Mouse (Mus musculus) left cerebral cortex, adult 9 months (tissue): ENCODE results near the gene Zfp113.

ENCODE experiments used
- DNase-seq, 2 experiments: peaks; one replicate each; pipeline ENCODE4 v3.0.0; 2022; ENCODE audit warnings: low spot score in 2 of 2

The Zfp113 gene

DNA sequence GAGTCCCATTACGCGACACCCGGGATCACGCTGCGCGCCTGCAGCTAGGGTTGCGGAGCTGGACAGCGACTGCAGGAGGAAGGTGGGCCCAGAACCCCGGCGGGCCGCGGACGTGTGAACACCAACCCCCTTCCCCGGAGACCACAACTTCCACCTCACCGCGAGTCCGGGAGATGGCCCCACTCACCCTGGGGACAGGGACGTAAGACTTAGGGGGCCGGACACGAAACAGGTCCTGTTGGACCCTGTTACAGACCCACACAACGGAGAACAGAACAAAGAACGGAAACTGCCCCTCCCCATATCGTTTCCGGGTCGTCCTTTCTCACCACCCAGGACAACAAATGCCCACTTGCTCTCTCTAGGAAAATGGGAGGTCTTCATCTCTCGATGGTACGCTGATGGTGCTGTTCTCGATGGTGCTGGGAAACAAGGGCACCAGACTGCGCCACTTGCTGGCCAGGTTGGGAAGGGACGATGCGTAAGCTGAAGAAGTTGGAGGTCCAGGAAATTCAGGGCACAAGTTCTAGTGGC, at the start of gene Zfp113:
TSS of gene Zfp113 (minus strand) at position 302 of the 534 bp plus-strand sequence.
- DNase-seq: peak; percentile 88 to 95

DNA sequence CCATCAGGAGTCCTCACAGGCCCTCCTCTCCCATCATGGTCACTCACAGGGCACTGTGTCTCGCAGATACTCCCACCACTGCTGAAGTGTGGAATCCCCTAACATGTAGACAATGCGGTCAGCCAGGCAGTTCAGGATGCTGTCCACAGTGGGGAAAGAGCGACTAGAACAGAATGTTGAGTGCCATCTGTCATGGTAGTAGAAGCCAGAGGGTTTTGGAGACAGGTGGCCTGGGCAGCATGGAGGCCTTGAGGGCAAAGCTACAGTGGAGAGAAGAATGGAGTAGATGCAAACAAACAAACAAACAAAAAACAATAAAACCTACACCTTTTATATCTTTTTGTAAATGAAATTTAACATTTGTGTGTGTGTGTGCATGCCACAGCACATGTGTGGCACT, 46.5 kb upstream of the Zfp113 start:
- no peak for DNase-seq

DNA sequence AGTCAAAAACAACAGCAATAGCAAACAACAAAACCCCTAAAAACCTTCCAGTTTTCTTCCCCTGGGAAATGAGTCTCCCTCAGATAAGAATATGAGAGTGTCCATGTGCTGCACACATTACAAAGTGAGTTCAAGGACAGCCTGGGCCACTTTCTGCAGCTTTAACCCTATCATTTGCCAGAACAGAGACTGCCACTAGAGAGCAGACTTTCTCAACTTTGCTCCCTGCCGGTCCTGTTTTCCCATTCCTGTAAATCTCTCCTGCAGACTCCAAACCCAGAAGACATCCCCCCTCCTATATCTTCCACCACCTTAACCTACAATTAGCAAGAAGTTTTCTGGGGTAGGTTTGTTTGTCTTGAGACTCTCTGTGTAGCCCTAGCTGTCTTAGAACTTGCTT, 44.0 kb upstream of the Zfp113 start:
- no peak for DNase-seq

DNA sequence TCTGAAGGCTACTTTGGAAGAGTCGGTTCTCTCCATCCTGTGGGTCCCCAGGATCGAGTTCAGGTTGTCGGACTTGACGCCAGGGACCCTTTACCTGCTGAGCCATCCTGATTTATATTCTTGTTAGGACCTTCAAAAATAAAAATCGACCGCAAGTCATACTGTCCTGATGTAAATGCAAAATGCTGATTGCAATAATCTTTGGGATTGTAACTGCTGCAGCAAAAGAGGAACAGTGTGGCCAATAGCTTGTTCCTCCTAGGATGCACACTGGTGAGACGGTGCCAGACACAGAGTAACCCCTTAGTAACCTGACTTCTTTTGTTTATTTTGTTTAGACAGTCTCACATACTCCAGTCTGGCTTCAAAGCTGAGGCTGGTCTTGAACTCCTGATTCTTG, 39.9 kb upstream of the Zfp113 start:
- no peak for DNase-seq

DNA sequence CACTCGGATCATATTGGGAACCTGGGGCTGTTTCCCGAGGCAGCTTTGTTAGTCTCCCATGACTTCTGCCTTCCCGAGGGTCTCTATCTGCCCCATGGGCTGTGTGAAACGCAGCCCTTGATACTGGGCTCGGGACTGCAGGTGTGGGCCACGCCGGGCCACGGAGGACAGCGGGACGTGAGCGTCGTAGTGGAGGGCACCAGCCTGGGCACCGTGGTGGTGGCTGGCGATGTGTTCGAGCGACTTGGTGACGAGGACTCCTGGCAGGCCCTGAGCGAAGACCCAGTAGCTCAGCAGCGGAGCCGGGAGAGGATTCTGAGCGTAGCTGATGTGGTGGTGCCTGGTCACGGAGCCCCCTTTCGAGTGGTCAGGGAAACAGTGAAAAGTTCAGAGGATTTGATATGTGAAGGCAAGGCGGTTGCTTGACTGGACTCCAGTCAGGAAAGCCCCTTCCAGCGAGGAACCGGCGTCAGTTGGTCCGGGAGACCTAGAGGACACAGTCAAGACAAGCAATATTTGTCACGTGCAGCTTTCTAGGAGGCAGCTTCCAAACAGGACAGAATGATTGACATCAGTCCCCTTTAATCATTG, 39.3 kb upstream of the Zfp113 start:
- DNase-seq: peak in 1 of 2 experiments; percentile 17

DNA sequence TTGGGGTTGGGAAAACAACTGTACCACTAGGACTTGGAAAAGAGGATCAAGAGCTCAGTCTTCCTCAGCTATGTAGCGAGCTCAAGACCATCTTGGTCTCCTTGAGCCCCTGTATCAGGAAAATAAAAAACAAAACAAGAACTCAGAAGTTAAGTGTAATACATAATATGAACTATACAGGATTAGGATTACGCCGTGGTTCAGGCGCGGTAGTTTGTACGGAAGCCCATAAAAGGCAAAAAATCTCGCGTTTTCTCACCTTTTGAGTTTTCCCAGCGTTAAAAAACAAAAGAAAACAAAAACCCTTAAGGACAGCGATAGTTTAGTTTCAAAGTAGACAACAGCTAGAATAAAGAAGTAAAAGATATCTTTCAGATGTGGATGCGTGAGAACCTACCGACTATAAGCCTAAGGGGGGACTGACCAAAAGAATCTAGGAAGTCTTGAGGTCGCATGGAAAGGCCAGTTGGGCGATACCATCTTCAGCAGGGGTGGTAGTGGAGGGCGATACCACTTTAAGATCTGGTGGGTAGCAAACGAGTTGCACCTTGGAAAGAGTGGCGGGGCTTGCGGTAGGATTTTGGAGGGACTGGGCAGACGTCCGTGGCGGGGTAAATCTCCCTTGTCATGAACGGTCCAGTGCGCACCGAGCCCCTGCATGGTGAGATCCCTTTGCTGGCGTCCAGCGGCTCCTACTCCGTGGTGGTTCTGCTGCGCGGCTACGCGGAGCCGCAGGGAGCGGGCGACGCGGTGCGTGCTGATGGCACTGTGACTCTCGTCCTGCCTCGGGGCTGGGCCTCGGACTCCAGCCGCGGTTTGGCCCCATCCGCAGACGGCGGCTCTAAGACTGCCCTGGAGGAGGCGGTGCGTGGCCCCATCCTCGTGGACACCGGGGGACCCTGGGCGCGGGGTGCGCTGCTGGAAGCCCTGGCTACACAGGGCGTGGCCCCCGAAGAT, 38.5 kb upstream of the Zfp113 start, which contains the start of gene Mblac1:
TSS of gene Mblac1 (plus strand) at position 544 of the 957 bp plus-strand sequence.
- peak; percentile 59 to 89 for DNase-seq

DNA sequence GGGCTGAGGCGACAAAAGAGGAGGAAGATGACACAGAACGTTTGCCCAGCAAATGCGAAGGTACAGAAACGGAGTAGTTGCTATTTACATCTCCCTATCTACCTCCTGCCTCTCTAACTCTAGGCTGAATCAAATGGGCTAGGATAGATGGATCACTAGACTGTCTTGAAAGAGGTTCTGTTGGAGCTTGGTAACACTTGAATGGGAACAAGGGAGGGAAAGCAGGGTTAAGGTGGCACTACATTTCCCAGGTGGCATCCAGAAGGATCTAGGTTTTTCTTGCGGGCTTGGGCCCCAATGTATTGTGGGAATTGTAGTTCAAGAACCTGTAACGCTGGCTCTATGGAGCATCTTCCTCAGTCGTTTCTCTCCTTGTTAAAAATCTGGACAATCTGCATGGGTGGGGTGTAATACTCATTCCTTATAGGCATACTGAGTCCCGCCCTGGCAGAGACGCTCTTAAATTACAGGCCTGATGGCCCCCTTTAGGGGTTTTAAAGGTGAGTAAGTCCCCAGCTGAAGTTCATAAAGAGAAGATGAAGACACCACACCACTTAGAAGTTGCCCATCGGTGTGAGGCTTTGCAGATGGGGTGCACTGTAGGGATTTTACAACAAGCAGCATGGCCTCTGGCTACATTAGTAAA, 32.2 kb upstream of the Zfp113 start:
- DNase-seq: peak in 1 of 2 experiments; percentile 82

DNA sequence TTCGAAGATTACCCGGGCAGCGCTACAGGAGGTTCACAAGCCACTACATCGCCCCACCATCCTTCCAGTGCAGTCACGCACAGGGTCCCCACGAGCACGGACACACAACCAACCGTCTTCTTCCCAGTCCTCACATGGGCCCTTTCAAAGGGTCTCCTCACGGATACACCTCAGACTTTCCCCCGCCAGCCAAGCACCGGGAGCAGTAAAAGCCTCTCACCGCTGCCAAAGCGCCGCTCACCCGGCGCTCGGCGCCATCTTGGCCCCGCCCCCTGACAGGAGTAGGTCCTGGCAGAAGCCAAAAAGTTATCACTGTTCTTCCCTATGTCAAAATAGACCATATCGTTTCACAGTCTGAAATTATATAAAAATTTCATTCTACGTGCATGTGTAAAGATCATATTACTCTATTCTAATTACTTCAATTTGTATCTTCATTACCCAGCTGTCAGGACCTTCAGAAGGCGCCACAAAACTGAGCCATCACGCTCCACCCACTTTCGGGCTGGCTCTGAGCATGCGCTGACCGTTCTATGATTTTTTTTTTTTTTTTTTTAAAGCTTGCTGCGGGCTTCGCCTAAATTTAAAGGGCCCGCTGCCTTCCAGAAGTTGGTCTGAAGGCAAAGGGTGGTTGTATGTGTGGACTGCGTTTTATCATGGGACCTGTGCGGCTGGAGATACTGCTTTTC, 31.6 kb upstream of the Zfp113 start, which contains the start of the genes Taf6 and Cnpy4:
TSS of gene Taf6 (minus strand) at position 502 of the 689 bp plus-strand sequence.
TSS of gene Cnpy4 (plus strand) at position 536 of the 689 bp plus-strand sequence.
- peak in 1 of 2 experiments; percentile 79 for DNase-seq

DNA sequence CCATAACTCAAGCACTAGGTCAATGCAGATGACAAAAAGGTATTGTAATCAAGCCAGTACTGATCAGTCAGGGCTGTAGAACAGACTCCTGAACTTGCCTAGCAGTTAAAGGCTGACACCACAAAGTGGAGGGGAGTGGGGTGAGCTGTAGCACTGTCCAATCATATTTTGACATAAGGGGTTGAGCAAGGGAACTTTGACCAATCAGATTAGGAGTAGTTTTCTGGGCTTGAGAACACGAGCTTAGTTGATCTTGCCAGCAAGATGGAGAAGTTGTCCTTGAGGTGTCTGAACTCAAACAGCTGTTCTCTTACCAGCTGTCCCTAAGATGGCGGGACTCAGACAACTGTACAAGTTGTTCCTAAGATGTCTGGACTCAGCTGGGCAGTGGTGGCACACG, 17.7 kb upstream of the Zfp113 start:
- no peak for DNase-seq

DNA sequence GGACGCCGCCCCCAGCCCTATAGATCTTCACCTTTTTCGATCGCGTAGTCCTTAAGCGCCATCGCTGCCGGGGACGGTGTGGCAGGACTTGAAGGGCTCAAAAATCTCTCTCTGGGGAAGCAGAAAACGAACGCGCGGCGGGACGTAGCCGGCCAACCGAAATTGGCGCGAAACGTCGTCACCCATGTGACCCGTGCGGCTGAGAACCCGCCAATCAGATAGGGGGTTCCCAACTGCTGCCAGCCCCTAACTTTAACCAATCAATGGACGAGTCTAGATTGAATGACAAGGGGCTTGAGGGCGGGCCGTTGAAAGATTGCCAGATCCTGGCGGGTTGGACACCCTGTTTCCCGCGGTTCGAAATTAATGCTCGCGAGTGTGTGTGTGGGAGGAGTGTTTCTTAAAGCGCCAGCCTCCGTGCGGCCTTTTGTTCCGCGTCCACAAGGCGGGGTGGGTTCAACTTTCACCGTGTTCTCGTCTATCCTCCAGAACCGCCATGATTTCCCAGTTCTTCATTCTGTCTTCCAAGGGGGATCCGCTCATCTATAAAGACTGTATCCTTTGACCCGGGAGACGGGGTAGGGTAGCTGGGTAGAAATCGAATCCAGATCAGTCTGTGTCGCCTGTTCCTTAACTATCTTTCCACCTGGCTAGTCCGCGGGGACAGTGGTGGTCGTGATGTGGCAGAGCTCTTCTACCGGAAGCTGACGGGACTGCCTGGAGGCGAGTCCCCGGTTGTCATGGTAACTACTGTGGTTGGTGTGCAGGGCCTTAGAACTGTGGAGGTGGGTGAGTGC, 16.3 kb upstream of the Zfp113 start, which contains the start of the genes Ap4m1 and Mcm7:
TSS of gene Ap4m1 (plus strand) at position 308 of the 797 bp plus-strand sequence.
TSS of gene Mcm7 (minus strand) at position 728 of the 797 bp plus-strand sequence.
- DNase-seq: peak; percentile 94 to 99

DNA sequence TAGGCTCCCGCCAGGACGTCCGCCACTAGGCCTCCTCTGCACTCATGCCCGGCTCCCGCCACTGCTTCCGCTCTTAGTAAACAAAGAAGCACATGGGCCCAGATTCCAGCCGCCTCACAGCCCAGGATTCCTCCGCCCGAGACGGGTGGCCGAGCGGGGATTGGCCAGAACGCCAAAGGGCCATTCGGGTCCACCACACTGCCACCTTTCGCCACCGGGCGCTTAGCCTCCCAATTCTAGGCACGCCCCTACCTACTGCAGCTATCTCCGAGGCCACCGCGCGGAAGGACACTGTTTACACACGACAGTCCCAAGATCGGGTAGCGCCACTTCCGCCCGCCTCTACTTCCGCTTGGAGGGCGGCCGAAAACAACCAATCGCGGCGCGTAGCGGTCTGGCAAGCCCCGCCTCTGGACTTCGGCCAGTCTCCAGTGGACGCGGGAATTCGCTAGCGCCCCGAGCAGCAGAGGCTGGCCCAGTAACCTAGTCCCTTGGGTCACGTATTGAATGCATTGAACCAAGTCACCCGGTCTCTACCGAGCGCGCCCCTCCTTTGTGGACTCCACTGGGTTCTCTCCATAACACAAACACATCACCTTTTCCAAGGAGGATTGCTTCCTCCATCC, 15.5 kb upstream of the Zfp113 start:
- peak; percentile 84 to 95 for DNase-seq

DNA sequence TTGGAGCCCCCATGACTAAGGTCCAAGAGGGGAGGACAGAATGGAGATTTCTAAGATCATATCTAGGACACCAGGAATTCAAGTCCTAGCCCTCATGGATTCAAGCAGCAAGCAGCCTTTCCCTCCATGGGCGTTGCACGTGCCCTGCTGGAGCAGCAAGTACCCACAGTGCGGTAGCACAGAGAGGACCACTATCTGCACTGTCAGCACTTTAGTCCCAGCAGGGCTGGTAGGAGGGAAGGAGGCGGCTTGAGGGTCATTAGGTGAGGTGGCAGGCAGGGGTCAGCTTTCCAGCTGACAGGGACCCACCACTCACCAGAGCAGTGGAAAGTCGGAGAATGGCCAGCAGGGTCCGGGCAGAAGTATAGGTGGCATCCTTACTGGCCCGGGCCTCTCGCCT, 10.1 kb upstream of the Zfp113 start:
- no peak for DNase-seq

DNA sequence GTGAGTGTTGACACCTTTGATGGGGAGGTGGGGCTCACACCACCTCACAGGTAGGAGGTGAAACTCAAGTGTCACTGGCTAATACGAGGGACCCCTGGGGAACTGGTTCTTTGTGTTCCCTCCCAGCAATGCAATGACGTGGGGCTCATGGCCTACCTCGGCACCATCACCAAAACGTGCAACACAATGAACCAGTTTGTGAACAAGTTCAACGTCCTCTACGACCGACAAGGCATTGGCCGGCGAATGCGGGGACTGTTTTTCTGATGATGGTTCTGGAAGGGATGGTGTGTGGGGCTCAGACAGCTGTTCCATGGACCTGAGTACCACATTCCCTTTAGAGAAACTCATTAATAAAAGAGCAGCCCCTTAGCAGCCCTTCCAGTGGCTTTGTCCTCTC, 8.1 kb upstream of the Zfp113 start:
- DNase-seq: no peak

DNA sequence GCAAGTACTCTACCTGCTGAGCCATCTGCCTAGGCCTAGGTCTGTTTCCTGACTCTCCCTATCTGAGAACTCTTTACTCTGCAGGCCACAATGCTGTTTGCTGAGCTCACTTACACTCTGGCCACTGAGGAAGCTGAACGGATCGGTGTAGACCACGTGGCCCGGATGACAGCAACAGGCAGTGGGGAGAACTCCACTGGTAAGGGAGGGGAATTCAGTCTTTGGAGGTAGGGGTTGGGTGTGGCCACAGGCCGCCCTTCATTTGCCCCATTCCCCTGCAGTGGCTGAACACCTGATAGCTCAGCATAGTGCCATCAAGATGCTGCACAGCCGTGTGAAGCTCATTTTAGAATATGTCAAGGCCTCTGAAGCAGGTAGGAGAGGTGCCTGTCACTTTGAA, 7.5 kb upstream of the Zfp113 start:
- no peak for DNase-seq

DNA sequence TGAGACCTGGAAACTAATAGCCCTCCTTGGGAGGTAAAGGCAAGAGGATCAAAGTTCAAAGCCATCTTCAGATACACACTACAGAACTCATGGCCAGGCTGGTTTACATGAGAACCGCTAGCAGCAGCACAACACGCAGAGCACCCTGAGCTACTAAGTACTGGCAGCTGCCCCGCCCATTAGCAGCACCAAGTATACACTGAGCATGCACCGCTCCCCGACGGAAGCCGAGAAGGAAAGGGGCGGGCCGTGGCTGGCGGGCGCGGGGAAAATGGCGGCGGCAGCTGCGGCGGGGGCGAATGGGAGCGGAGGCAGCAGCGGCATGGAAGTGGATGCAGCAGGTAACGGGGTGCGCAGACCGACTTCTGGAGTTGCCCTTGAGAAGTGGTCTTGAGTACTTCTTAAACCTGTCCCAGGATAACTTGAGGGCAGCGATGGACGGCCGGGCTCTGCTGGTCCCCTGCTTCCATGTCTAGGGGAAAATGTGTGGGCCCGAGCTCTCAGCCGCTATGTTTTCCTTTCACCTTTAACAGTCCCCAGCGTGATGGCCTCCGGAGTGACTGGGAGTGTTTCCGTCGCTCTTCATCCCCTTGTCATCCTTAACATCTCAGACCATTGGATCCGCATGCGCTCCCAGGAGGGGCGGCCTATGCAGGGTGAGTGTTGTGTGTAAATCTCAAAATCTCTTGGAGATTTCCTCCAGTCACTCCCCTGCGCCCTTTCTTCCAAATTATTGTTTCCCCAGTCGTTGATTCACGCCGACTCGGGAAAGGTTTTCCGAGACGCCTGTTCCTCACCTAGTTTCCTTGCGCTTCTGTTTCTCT, 5.5 kb upstream of the Zfp113 start, which contains the start of gene Cops6:
TSS of gene Cops6 (plus strand) at position 230 of the 824 bp plus-strand sequence.
- peak; percentile 83 to 94 for DNase-seq

DNA sequence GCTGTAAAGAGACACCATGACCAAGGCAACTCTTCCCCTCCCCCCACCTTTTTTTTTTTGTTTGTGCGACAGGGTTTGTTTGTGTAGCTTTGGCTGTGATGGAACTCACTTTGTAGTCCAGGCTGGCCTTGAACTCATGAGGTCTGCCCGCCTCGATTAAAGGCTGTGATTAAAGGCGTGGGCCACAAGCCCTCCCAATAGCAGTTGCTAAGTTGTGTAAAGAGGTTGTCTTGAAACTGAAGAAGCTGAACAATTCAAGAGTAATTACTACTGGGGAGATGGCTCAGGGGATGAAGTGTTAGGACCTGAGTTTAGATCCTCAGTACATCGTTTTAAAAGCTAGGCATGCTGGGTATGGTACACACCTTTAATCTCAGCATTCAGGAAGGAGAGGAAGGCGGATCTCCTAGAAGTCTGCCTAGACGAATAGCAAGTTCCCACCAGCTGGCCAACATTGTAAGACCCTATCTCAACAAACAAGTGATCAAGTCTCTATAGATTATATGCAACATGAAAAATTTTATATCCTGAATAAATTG, 4.7 kb upstream of the Zfp113 start:
- DNase-seq: no peak

DNA sequence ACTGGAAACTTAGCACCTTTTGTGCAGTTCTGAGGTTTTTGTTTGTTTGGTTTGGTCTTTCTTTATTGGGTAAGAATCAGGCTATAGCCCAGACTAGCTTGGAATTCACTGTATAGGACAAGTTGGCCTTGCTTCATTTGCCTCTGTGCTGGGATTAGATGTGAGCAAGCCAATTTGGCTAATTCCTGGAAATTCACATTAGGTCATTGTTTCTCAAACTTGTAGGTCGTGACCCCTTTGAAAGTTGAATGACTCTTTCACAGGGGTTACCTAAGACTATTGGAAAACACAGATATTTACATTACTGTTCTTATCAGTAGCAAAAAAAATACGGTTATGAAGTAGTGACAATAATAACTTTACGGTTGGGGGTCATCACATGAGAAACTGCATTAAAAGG, 1.2 kb downstream of the Zfp113 start:
- no peak for DNase-seq

DNA sequence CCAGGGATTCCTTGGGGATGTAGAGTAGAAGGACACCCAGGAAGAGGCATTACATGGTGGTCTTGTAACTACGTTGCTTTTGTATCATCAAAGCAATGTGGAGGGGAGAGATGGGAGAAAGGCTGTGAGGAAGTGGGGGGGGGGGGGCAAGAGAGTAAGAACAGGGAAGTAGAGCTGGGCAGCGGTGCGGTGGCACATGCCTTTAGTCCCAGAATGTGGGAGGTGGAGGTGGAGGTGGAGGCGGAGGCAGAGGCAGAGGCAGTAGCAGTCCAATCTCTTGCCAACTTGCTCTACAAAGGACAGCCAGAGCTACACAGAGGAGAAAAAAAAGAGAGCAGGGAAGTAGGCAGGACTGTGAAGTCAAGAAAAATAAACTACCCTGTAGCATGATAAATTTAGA, 17.0 kb downstream of the Zfp113 start:
- no peak for DNase-seq
